Mouse (Mus musculus) thymus, adult 2 months (tissue): Measurements from ENCODE around the gene Cavin3.

Source experiments
- CTCF ChIP-seq: fragments of 200-500 bp; IDR thresholded peaks from 2 replicates; pipeline ENCODE4 v1.5.1; 2012; ENCODE audit warnings: mild to moderate bottlenecking, control low read depth, low read length, moderate library complexity, borderline replicate concordance; ENCODE audit not compliant: control insufficient read depth, poor library complexity, insufficient read depth; ENCODE audit errors: extremely low read depth
- POLR2A ChIP-seq: fragments of 200-500 bp; IDR thresholded peaks from 2 replicates; pipeline ENCODE4 v1.6.1; 2012; ENCODE audit warnings: mild to moderate bottlenecking, low read length, control low read depth, moderate library complexity; ENCODE audit not compliant: control insufficient read depth, poor library complexity, insufficient read depth; ENCODE audit errors: extremely low read depth

- TF ChIP-seq POLR2A: no peak
- no peak for TF ChIP-seq CTCF
These were observed 43.9 kb downstream of the Cavin3 start for GRCm38 (mm10) chr7:105437979-105438772.
